Mouse (Mus musculus): ENCODE results near the gene Ikbkg. TPM values are rescaled to one million over a fixed set of nuclear protein-coding genes. Genes with fewer than 3 reads are reported as not detected.
"Not testable (repeated sequence)": the region's sequence is repeated elsewhere in the genome, so short reads cannot be mapped to it uniquely, and the experiment has no call there.

Gene Ikbkg
- total RNA-seq, 2 experiments from 2014 or later: 49.7 to 51.5 TPM

DNA sequence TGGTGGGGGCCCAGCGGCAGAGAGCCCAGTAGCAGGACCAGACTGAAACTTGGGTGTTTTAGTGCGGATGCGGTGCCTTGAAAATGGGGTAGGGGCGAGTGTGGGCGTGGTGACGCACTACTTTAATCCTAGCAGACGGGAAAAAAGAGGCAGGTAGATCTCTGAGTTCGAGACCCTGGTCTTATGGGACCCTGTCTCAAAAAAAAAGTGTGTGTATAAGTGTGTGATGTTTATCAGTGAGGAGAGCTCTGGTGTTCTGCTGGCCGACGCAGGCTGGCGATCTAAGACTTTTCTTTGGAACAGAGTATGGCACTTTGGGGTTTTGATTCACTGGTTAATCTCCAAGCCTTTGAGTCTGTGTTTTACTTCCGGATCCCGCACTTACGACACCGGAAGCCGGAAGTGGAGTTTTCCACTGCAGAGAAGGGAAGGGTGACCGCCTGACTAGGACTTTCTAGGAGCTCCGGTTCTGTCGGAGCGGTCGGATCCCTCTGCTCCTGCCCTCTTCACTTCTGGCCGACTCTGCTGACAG lies 36.3 kb downstream of the Ikbkg start:
- DNase-seq (ENCODE audit: low spot score in 2 of 2): peak; percentile 53 to 79

DNA sequence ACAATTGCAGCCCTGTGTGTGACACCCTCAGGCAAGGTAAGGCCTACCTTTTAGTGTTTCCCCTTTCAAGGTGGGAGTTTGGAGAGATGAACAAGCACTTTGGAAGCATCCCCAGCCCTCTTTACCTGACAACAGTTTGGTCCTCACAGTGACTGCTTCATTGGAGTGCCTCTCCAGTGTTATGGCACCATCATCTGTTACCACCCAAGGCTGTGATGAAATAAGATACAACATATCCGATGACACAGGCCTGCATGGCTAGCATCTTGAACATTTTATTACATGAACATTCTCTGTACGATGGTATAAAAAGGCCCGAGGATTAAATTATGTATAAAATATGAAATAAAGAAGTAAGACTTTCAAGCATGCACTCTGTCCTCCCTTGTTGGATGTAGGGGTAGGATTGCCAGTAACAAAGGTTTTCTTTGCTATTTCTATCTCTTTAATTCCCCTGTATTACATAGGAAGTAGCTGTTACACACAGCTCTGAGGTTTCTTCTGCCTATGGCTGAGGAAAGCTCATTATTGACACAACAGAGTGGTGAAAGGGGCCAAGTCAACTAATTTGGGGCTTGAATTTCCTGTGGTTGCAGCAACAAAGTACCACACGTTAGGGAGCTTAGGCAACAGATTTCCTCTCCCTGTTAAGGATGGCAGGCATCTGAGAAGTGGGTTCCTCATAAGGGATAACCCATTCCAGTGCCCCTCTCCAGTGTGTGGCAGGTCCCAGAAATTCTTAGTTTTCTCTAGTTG lies 58.2 kb downstream of the Ikbkg start:
- no peak for DNase-seq (ENCODE audit: low spot score in 2 of 2)

DNA sequence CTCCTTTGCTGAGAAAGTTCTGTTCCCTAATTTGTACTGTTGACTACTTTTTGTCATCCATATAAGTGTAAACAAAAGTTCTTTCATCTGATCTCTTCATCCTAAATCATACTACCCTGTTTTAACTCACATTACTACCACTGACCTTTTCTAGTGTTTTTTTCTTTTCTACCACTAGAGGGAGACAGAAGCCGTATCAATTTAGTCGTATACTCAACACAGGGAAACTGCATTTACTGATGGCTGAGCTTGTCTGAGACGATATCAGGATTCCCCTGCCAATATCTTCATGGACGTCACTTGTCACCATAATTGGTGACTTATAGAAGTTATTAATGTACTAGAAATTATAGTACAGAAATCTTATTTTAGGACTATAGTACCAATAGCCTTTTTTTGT lies 59.7 kb downstream of the Ikbkg start:
- peak in 1 of 2 experiments; percentile 39 for DNase-seq (ENCODE audit: low spot score in 2 of 2)

DNA sequence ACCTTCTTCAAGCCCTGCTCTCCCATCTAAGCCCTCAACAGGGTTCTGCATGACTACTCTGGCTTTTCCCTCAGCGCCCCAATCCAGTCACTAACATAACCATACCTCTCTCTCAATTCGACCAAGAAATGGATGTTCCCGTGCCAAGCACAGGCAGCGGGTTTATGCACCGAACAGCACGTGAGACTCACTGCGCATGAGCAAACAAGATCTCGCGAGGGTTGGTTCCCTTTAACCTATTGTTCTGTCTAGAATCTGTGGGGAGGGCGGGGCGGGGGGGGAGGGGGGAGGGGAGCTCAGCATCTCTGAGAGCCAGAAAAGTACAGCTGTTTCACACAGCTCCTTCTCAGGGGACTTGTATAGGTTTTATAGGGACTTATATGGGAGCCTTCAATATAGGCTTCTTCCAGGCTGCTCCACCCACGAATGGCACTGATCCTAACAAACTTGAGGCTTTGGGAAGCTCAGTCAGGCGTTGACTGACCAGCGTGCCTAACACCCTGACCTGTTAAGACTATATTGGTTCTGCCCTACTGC lies 88.3 kb downstream of the Ikbkg start, which contains the start of gene Gm6880:
Gene Gm6880, minus strand, starts transcription at position 51 of the 537 bp plus-strand sequence.
- DNase-seq (ENCODE audit: low spot score in 2 of 2): not testable (repeated sequence)

DNA sequence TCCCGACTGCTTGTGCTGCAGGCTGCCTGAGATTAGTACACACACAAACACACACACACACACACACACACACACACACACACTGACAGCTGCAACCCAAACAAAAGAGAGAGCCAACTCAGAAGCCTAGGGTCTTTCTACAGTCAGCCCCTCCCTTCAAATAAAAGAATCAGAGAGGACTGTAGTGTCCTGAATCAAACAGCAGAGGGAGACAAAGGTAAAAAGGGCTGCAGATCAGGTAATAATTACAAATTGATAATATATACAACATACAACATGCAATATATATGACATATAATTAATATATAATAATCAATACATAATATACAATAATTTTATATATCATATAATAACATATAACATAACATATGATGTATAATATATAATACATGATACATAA lies 104.0 kb downstream of the Ikbkg start:
- DNase-seq (ENCODE audit: low spot score in 2 of 2): peak in 1 of 2 experiments; percentile 1

Other genes starting within 250 kb of the Ikbkg start
- gene Tex28, start 225.5 kb upstream of the Ikbkg start, total RNA-seq (2021): not detected
- gene Tktl1, start 216.0 kb upstream of the Ikbkg start, total RNA-seq (2021): not detected
- 10 to 100 TPM; 44.8 to 52.5 TPM for gene Flna, start 143.5 kb upstream of the Ikbkg start, total RNA-seq (2021)
- gene Emd, start 138.6 kb upstream of the Ikbkg start, total RNA-seq (2021): 10 to 100 TPM; 37.2 to 43.0 TPM
- gene Rpl10, start 122.5 kb upstream of the Ikbkg start, total RNA-seq (2021): 100 to 1,000 TPM; 185 to 211 TPM
- gene Taz, start 111.4 kb upstream of the Ikbkg start, total RNA-seq (2021): 10 to 100 TPM; 57.7 to 60.7 TPM
- gene Dnase1l1, start 111.0 kb upstream of the Ikbkg start, total RNA-seq (2021): 1 to 10 TPM; 2.4 to 2.6 TPM
- gene Atp6ap1, start 96.2 kb upstream of the Ikbkg start, total RNA-seq (2021): 100 to 1,000 TPM; 327 to 335 TPM
- 100 to 1,000 TPM; 615 to 618 TPM for gene Gdi1, start 88.3 kb upstream of the Ikbkg start, total RNA-seq (2021)
- gene Fam50a, start 80.3 kb upstream of the Ikbkg start, total RNA-seq (2021): 10 to 100 TPM; 24.6 to 30.3 TPM
- gene Plxna3, start 64.2 kb upstream of the Ikbkg start, total RNA-seq (2021): 10 to 100 TPM; 22.2 to 23.0 TPM
- 10 to 100 TPM; 19.7 to 24.0 TPM for gene Lage3, start 39.7 kb upstream of the Ikbkg start, total RNA-seq (2021)
- gene Ubl4a, start 20.1 kb upstream of the Ikbkg start, total RNA-seq (2021): 10 to 100 TPM; 61.5 to 61.8 TPM
- gene Slc10a3, start 19.9 kb upstream of the Ikbkg start, total RNA-seq (2021): 1 to 10 TPM; 2.3 to 2.6 TPM
- gene Fam3a, start within 50 bp of the Ikbkg start, total RNA-seq (2021): 10 to 100 TPM; 15.4 to 20.8 TPM
- gene G6pdx, start 35.9 kb downstream of the Ikbkg start, total RNA-seq (2021): 10 to 100 TPM; 26.0 to 29.3 TPM
- not detected for gene Gm6880, start 88.1 kb downstream of the Ikbkg start, total RNA-seq (2021)
- gene Olfr1326-ps1, start 181.6 kb downstream of the Ikbkg start, total RNA-seq (2021): not detected
- gene Olfr1325, start 199.4 kb downstream of the Ikbkg start, total RNA-seq (2021): not detected